Mouse (Mus musculus): Measurements from ENCODE around the gene Hes5.

The Hes5 gene

GRCm38 (mm10) chr4:154960690-154961225 is at the start of gene Hes5:
Gene Hes5, plus strand, starts transcription at chr4:154960923.
- Histone ChIP-seq H3K36me3 (ENCODE audit: control insufficient read depth, insufficient read depth, low read length, poor library complexity, severe bottlenecking) (no peaks in the 10 kb centered on the region), H3K27me3 (ENCODE audit: control insufficient read depth, insufficient read depth, low read length, poor library complexity, severe bottlenecking) (no peaks in the 10 kb centered on the region)
- peak; percentile 41 for DNase-seq (ENCODE audit: low read depth, low spot score)

GRCm38 (mm10) chr4:154911644-154912043 is 49.1 kb upstream of the Hes5 start:
- H3K27me3 ChIP-seq (ENCODE audit: control insufficient read depth, insufficient read depth, low read length, poor library complexity, severe bottlenecking) = no peaks in the 10 kb centered on the region
- DNase-seq (ENCODE audit: low read depth, low spot score) = no peak

GRCm38 (mm10) chr4:154913845-154914244 is 46.9 kb upstream of the Hes5 start:
- H3K27me3 ChIP-seq (ENCODE audit: control insufficient read depth, insufficient read depth, low read length, poor library complexity, severe bottlenecking) = no peaks in the 10 kb centered on the region
- peaks cover 9% of the 10 kb centered on the region for H3K36me3 ChIP-seq (ENCODE audit: control insufficient read depth, insufficient read depth, low read length, poor library complexity, severe bottlenecking)
- DNase-seq (ENCODE audit: low read depth, low spot score) = no peak

More at GRCm38 (mm10) chr4:154911644-154912043, 49.1 kb upstream of the Hes5 start:
- no peaks in the 10 kb centered on the region for H3K36me3 ChIP-seq (ENCODE audit: control insufficient read depth, insufficient read depth, low read length, poor library complexity, severe bottlenecking)

GRCm38 (mm10) chr4:154914252-154914651 is 46.5 kb upstream of the Hes5 start:
- no peaks in the 10 kb centered on the region for H3K27me3 ChIP-seq (ENCODE audit: control insufficient read depth, insufficient read depth, low read length, poor library complexity, severe bottlenecking)
- H3K36me3 ChIP-seq (ENCODE audit: control insufficient read depth, insufficient read depth, low read length, poor library complexity, severe bottlenecking) = peaks cover 9% of the 10 kb centered on the region
- DNase-seq (ENCODE audit: low read depth, low spot score) = no peak

GRCm38 (mm10) chr4:154914707-154915106 is 46.0 kb upstream of the Hes5 start:
- H3K27me3 ChIP-seq (ENCODE audit: control insufficient read depth, insufficient read depth, low read length, poor library complexity, severe bottlenecking) = no peaks in the 10 kb centered on the region
- peaks cover 9% of the 10 kb centered on the region for H3K36me3 ChIP-seq (ENCODE audit: control insufficient read depth, insufficient read depth, low read length, poor library complexity, severe bottlenecking)
- no peak for DNase-seq (ENCODE audit: low read depth, low spot score)

GRCm38 (mm10) chr4:154915286-154915685 is 45.4 kb upstream of the Hes5 start:
- H3K36me3 ChIP-seq (ENCODE audit: control insufficient read depth, insufficient read depth, low read length, poor library complexity, severe bottlenecking) = peaks cover 9% of the 10 kb centered on the region
- no peak for DNase-seq (ENCODE audit: low read depth, low spot score)

GRCm38 (mm10) chr4:154916662-154917061 is 44.1 kb upstream of the Hes5 start:
- no peak for DNase-seq (ENCODE audit: low read depth, low spot score)
- peaks cover 10% of the 10 kb centered on the region for H3K36me3 ChIP-seq (ENCODE audit: control insufficient read depth, insufficient read depth, low read length, poor library complexity, severe bottlenecking)
- no peaks in the 10 kb centered on the region for H3K27me3 ChIP-seq (ENCODE audit: control insufficient read depth, insufficient read depth, low read length, poor library complexity, severe bottlenecking)

More at GRCm38 (mm10) chr4:154915286-154915685, 45.4 kb upstream of the Hes5 start:
- no peaks in the 10 kb centered on the region for H3K27me3 ChIP-seq (ENCODE audit: control insufficient read depth, insufficient read depth, low read length, poor library complexity, severe bottlenecking)

- no peak for DNase-seq (ENCODE audit: low read depth, low spot score)
- Histone ChIP-seq H3K36me3 (ENCODE audit: control insufficient read depth, insufficient read depth, low read length, poor library complexity, severe bottlenecking) (peaks cover 10% of the 10 kb centered on the region), H3K27me3 (ENCODE audit: control insufficient read depth, insufficient read depth, low read length, poor library complexity, severe bottlenecking) (no peaks in the 10 kb centered on the region)
Measured at GRCm38 (mm10) chr4:154922291-154922690, 38.4 kb upstream of the Hes5 start.

GRCm38 (mm10) chr4:154922931-154923330 is 37.8 kb upstream of the Hes5 start:
- H3K36me3 ChIP-seq (ENCODE audit: control insufficient read depth, insufficient read depth, low read length, poor library complexity, severe bottlenecking) = peaks cover 5% of the 10 kb centered on the region
- DNase-seq (ENCODE audit: low read depth, low spot score) = no peak
- H3K27me3 ChIP-seq (ENCODE audit: control insufficient read depth, insufficient read depth, low read length, poor library complexity, severe bottlenecking) = no peaks in the 10 kb centered on the region

GRCm38 (mm10) chr4:154925413-154925812 is 35.3 kb upstream of the Hes5 start:
- Histone ChIP-seq H3K36me3 (ENCODE audit: control insufficient read depth, insufficient read depth, low read length, poor library complexity, severe bottlenecking) (peaks cover 2% of the 10 kb centered on the region), H3K27me3 (ENCODE audit: control insufficient read depth, insufficient read depth, low read length, poor library complexity, severe bottlenecking) (no peaks in the 10 kb centered on the region)
- DNase-seq (ENCODE audit: low read depth, low spot score) = peak; percentile 72

GRCm38 (mm10) chr4:154926969-154927898 is 33.5 kb upstream of the Hes5 start:
- no peak for DNase-seq (ENCODE audit: low read depth, low spot score)
- Histone ChIP-seq H3K36me3 (ENCODE audit: control insufficient read depth, insufficient read depth, low read length, poor library complexity, severe bottlenecking) (no peaks in the 10 kb centered on the region; the same call in none of the 2 replicates), H3K27me3 (ENCODE audit: control insufficient read depth, insufficient read depth, low read length, poor library complexity, severe bottlenecking) (no peaks in the 10 kb centered on the region)

- peak; percentile 56 for DNase-seq (ENCODE audit: low read depth, low spot score)
- Histone ChIP-seq H3K36me3 (ENCODE audit: control insufficient read depth, insufficient read depth, low read length, poor library complexity, severe bottlenecking) (no peaks in the 10 kb centered on the region; the same call in none of the 2 replicates), H3K27me3 (ENCODE audit: control insufficient read depth, insufficient read depth, low read length, poor library complexity, severe bottlenecking) (no peaks in the 10 kb centered on the region)
Measured at GRCm38 (mm10) chr4:154927899-154928337, 32.8 kb upstream of the Hes5 start.

- DNase-seq (ENCODE audit: low read depth, low spot score) = no peak
- Histone ChIP-seq H3K36me3 (ENCODE audit: control insufficient read depth, insufficient read depth, low read length, poor library complexity, severe bottlenecking) (no peaks in the 10 kb centered on the region; the same call in none of the 2 replicates), H3K27me3 (ENCODE audit: control insufficient read depth, insufficient read depth, low read length, poor library complexity, severe bottlenecking) (no peaks in the 10 kb centered on the region)
Measured at GRCm38 (mm10) chr4:154928395-154929087, 32.2 kb upstream of the Hes5 start, which contains the start of gene Tnfrsf14. Gene Tnfrsf14, minus strand, starts transcription at chr4:154928563.

GRCm38 (mm10) chr4:154929088-154929660 is 31.5 kb upstream of the Hes5 start:
- no peaks in the 10 kb centered on the region; the same call in none of the 2 replicates for H3K36me3 ChIP-seq (ENCODE audit: control insufficient read depth, insufficient read depth, low read length, poor library complexity, severe bottlenecking)
- H3K27me3 ChIP-seq (ENCODE audit: control insufficient read depth, insufficient read depth, low read length, poor library complexity, severe bottlenecking) = no peaks in the 10 kb centered on the region
- DNase-seq (ENCODE audit: low read depth, low spot score) = peak; percentile 65

Data from splenic B cell, adult 2 months (primary cell).